Mouse (Mus musculus) olfactory bulb, adult 2 months (tissue): ENCODE results near the gene Ica1. TPM values are rescaled to one million over a fixed set of nuclear protein-coding genes. Genes with fewer than 3 reads are reported as not detected.

ENCODE experiments used
- H3K27ac ChIP-seq: fragments of 200-500 bp; 2 replicates; pipeline ENCODE4 v1.5.1; 2012; ENCODE audit warnings: low read depth, low read length; ENCODE audit not compliant: insufficient read depth
- H3K4me1 ChIP-seq: fragments of 200-500 bp; 2 replicates; pipeline ENCODE4 v1.6.1; 2012; ENCODE audit warnings: low read length; ENCODE audit not compliant: control insufficient read depth, insufficient read depth
- H3K4me3 ChIP-seq: fragments of 200-500 bp; 2 replicates; pipeline ENCODE4 v1.5.1; 2012; ENCODE audit warnings: mild to moderate bottlenecking, low read depth, low read length, moderate library complexity; ENCODE audit not compliant: insufficient read depth
- CTCF ChIP-seq: fragments of 200-500 bp; IDR thresholded peaks from 2 replicates; pipeline ENCODE4 v1.5.1; 2012; ENCODE audit warnings: low read depth, mild to moderate bottlenecking, low read length, moderate library complexity; ENCODE audit not compliant: insufficient read depth
- POLR2A ChIP-seq: fragments of 200-500 bp; IDR thresholded peaks from 2 replicates; pipeline ENCODE4 v1.6.1; 2012; ENCODE audit warnings: mild to moderate bottlenecking, low read depth, low read length, moderate library complexity; ENCODE audit not compliant: insufficient read depth
- WGBS: fragments of 180-500 bp; shearing (Covaris S2); methylation state at CpG from one replicate; pipeline ENCODE4 v1.1.7; 2018; 5-methylcytosine and 5-hydroxymethylcytosine counted together
- polyA plus RNA-seq: library from polyadenylated mRNA; stranded (reverse); fragments of >200 nt; gene quantifications from 2 replicates; pipeline ENCODE4 v1.2.4, GENCODE M21; 2012; ENCODE audit warnings: low replicate concordance; ENCODE audit not compliant: missing spikeins, insufficient read depth, insufficient read length

The Ica1 gene
- polyA plus RNA-seq, 1 experiment = not detected

DNA sequence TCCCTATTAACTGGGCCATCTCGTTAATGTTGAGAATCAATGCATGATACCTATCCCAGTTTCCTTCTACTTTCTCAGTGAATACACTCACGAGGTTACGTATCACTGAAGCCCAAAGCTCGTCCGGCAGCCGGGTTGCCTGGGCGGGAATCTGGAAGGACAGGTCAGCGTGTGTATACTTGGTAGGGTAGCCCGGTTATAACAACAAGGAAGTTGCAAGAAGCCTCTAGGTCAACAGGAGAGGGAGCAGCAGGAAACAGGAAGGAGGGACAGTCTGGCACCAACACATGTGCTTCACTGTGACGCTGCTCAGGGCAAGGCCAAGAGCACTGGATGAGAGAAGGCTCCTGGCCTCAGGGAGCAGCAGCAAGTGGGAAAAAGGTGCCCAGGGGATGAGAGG lies 7.9 kb downstream of the Ica1 start:
- WGBS = 74% methylated on average over 10 of the region's 10 CpGs
- TF ChIP-seq CTCF = no peak
- TF ChIP-seq POLR2A = no peak
- H3K4me3 ChIP-seq = no peak overlapping the region
- no peak overlapping the region for H3K27ac ChIP-seq
- H3K4me1 ChIP-seq = peaks cover 6% of the 10 kb centered on the region

DNA sequence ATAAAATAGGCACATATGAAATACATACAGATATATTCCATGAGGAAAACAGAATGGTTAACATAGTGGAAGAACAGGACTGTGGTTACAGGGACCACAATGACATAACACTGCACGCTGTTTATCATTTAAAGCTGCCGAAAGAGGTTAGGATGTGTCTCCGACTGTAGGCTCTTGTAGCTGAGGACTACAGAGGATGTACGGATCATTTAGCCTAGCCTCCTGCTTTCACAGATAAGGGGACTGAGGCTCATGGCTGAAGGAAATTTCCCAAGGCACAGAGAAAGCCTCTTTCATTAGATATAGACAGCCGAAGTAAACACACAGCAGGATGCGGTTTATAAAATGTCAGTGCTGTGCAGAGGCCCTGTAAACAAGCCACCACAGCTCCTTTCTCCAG lies 8.5 kb downstream of the Ica1 start:
- Histone ChIP-seq H3K4me3 (no peak overlapping the region), H3K4me1 (peaks cover 6% of the 10 kb centered on the region), H3K27ac (no peak overlapping the region)
- no peak for TF ChIP-seq POLR2A
- no peak for TF ChIP-seq CTCF
- WGBS = 42% methylated on average over 6 of the region's 6 CpGs

DNA sequence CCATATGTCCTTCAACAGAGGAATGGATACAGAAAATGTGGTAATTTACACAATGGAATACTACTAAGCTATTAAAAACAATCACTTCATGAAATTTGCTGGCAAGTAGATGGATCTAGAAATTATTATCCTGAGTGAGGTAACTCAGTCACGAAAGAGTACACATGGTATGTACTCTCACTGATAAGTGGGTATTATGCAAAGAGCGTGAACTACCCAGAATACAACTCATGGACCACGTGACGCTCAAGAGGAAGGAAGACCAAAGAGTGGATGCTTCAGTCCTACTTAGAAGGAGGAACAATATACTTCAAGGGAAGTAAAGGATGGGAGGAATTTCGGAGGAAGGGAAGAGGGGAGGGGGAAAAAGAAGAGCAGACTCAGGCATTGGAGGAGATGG lies 11.6 kb downstream of the Ica1 start:
- no peak for TF ChIP-seq CTCF
- no peak for TF ChIP-seq POLR2A
- H3K4me3 ChIP-seq = no peak overlapping the region
- H3K4me1 ChIP-seq = peaks cover 6% of the 10 kb centered on the region
- H3K27ac ChIP-seq = no peak overlapping the region
- 94% methylated on average over 5 of the region's 5 CpGs for WGBS

DNA sequence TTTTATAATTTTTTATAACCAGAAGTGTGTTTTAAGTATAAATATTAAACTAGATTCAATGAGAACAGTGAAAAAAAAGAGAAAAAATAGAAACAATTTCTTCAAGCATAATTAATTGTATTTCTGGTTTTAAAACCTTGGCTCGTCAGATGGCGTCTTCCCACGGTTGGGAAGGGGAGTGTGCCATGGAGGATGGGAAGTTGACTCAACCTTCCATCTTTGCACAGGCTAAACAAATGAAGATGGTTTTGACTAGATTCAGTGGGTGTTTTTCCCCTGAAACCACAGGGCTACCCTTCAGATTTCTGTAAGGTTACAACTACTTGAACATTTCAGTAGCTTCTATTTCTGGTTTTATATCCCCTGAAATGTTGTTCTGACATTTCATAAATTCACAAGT lies 12.5 kb downstream of the Ica1 start:
- Histone ChIP-seq H3K4me3 (no peak overlapping the region), H3K27ac (no peak overlapping the region), H3K4me1 (peaks cover 6% of the 10 kb centered on the region)
- TF ChIP-seq CTCF = no peak
- no peak for TF ChIP-seq POLR2A
- 69% methylated on average over 3 of the region's 3 CpGs for WGBS

DNA sequence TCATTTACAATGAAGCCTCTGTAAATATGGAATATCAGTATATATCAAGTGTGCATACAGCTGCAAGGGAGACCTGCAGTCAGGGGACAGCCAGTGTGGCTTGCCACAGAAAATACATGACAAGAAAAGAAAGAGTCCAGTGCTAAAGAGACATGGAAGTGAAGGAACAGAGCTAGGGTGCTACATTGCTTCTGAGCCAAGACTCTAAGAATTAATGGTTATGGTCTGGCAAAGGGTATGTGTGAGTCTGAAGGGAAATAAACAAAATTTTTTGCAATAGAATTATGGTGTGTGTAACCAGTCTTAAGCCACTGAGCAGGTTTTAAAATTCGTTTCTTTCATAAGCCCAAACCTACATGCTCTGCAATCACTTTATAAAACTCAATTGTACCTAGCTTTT lies 13.2 kb downstream of the Ica1 start:
- TF ChIP-seq POLR2A (no peak), CTCF (no peak)
- Histone ChIP-seq H3K27ac (no peak overlapping the region), H3K4me3 (no peak overlapping the region), H3K4me1 (no peaks in the 10 kb centered on the region)
- WGBS = 69% methylated on average over 1 of the region's 1 CpGs

DNA sequence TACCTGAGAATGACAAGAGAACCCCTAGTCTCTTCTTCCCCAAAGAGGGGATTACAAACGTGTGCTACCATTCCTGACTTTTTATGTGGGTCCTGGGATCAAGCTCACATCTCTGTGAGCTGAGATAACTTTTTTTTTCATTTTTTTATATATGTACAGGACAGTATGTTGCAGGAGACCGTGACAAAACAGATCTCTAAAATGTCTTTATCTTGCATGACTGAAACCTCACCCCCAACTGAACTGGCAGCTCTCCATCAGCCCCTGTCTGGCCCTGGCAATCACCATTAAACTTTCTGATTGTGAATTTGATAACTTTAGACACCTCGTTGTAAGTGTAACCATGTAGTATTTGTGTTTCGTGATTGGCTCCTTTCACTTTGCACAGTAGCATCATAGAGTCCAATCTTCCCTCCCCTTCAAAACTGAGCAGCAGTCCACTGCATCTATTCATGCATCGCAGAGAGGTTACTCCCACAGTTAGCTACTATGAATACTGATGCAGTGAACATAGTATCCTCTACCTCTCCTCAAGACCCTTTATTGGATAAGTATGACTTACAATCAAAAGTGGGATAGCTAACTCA lies 17.5 kb downstream of the Ica1 start:
- no peak for TF ChIP-seq CTCF
- no peak for TF ChIP-seq POLR2A
- no peaks in the 10 kb centered on the region for H3K4me1 ChIP-seq
- H3K27ac ChIP-seq = no peak overlapping the region
- WGBS = 84% methylated on average over 5 of the region's 5 CpGs
- H3K4me3 ChIP-seq = no peak overlapping the region

DNA sequence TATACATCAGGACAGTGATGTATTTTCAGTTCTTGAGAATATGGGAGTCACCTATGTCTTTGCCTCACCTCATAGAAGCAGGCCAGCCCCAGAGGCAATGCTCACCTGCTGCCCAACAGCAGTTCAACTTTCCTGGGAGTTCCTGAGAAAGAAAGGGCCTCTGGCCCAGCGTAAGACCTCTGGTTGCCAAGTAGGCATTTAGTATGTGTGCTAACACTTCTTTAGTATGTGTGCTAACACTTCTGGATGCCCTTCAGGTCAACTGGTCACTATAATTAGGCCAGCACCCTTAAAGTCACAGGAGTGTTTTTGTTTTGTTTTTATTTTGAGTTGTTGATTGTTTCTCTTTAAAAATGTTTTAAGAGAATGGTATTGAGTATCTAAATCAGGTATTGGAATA lies 18.4 kb downstream of the Ica1 start:
- no peak overlapping the region for H3K4me3 ChIP-seq
- no peaks in the 10 kb centered on the region for H3K4me1 ChIP-seq
- TF ChIP-seq CTCF (no peak), POLR2A (no peak)
- 96% methylated on average over 1 of the region's 1 CpGs for WGBS
- no peak overlapping the region for H3K27ac ChIP-seq

DNA sequence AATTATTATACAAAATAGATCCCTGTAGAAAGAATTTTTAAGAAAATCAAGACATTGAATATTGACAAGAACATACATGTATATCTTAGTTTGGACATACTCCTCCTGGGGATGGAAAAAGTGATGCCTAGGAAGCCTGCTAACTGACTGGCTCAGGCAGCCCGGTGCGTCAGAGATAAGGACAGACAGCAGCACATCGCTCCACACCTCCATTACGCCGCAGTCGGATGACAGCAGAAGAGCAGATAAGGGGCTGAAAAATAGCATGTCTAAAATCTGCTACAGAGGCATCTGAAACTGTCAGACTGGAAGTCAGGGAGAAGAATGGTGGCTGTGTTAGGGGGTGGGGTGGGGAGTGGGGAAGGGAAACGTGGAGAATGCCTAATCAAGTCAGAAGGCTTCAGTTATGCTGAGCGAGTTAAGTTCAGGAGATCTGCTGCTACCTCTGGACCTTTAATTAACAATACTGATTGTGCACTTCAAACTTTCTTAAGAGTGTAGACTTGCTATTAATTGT lies 22.5 kb downstream of the Ica1 start:
- WGBS = 83% methylated on average over 8 of the region's 8 CpGs
- Histone ChIP-seq H3K27ac (no peak overlapping the region), H3K4me3 (no peak overlapping the region), H3K4me1 (no peaks in the 10 kb centered on the region)
- TF ChIP-seq CTCF = no peak
- TF ChIP-seq POLR2A = no peak

DNA sequence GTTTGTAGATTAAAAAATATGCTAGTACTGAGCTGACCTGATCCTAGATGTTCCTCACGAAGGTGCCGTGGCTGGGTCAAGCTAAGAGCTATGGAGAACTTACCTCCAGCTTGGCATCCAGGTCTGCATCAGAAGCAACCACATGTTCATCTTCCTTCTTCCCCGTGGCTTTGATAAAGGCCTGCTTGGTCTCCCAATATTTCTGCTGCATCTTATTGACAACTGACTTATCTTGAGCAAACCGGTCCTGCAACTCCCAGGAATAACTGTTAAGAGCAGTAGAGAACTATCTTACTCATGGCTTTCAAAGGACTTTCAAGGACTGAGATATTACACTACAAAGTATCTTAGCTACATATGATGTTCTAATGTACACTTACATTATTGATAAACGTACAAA lies 23.8 kb downstream of the Ica1 start:
- H3K4me3 ChIP-seq = no peak overlapping the region
- no peak for TF ChIP-seq CTCF
- no peak for TF ChIP-seq POLR2A
- H3K27ac ChIP-seq = no peak overlapping the region
- 97% methylated on average over 5 of the region's 5 CpGs for WGBS
- no peaks in the 10 kb centered on the region for H3K4me1 ChIP-seq

DNA sequence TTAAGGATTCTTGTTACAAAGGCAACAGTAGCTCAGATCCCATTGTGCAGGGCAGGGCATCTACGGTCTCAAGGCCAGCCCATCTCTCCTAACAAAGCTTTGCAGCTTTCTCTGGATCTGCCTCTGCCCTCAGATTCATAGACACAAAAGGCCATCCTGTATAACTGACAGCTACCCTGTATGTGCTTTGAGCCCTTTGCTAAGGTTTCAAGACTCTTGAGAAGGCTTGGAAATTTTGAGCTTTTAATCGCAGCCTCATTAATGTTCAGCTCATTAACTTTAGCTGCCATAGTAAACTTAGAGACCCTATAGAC lies 24.6 kb downstream of the Ica1 start:
- Histone ChIP-seq H3K27ac (no peak overlapping the region), H3K4me1 (no peaks in the 10 kb centered on the region), H3K4me3 (no peak overlapping the region)
- TF ChIP-seq CTCF = no peak
- TF ChIP-seq POLR2A = no peak
- 65% methylated on average over 2 of the region's 2 CpGs for WGBS
